Mouse (Mus musculus) cerebellum, postnatal 14 days (tissue): ENCODE data around the gene Slc24a2.

Experiments used
- DNase-seq, 2 experiments: peaks; one replicate each; pipeline ENCODE4 v3.0.0; 2021; ENCODE audit warnings: mixed read lengths in 2 of 2

The Slc24a2 gene

GRCm38 (mm10) chr4:87115726-87116125, 114.6 kb downstream of the Slc24a2 start:
- no peak for DNase-seq

- no peak for DNase-seq
Observed at GRCm38 (mm10) chr4:87109331-87110059, 120.8 kb downstream of the Slc24a2 start.

- no peak for DNase-seq
Observed at GRCm38 (mm10) chr4:87100936-87101335, 129.3 kb downstream of the Slc24a2 start.

GRCm38 (mm10) chr4:87096186-87096585, 134.1 kb downstream of the Slc24a2 start:
- peak; percentile 83 to 85 for DNase-seq

GRCm38 (mm10) chr4:87093612-87094011, 136.7 kb downstream of the Slc24a2 start:
- DNase-seq, result no peak

- no peak for DNase-seq
Observed at GRCm38 (mm10) chr4:87090841-87091240, 139.4 kb downstream of the Slc24a2 start.

GRCm38 (mm10) chr4:87088713-87089112, 141.6 kb downstream of the Slc24a2 start:
- peak; percentile 81 for DNase-seq

GRCm38 (mm10) chr4:87087597-87087996, 142.7 kb downstream of the Slc24a2 start:
- no peak for DNase-seq

- no peak for DNase-seq
Observed at GRCm38 (mm10) chr4:87086933-87087577, 143.2 kb downstream of the Slc24a2 start.

GRCm38 (mm10) chr4:87081321-87081720, 149.0 kb downstream of the Slc24a2 start:
- DNase-seq, result no peak

GRCm38 (mm10) chr4:87079305-87079704, 151.0 kb downstream of the Slc24a2 start:
- DNase-seq, result no peak

- no peak for DNase-seq
Observed at GRCm38 (mm10) chr4:87078726-87079125, 151.6 kb downstream of the Slc24a2 start.

- no peak for DNase-seq
Observed at GRCm38 (mm10) chr4:87075761-87076160, 154.5 kb downstream of the Slc24a2 start.

- no peak for DNase-seq
Observed at GRCm38 (mm10) chr4:87068121-87068520, 162.2 kb downstream of the Slc24a2 start.

- no peak for DNase-seq
Observed at GRCm38 (mm10) chr4:87065227-87065626, 165.1 kb downstream of the Slc24a2 start.

- DNase-seq, result no peak
Observed at GRCm38 (mm10) chr4:87064561-87064960, 165.7 kb downstream of the Slc24a2 start.

- DNase-seq, result peak; percentile 43 to 70
Observed at GRCm38 (mm10) chr4:87062771-87063253, 167.5 kb downstream of the Slc24a2 start.

GRCm38 (mm10) chr4:87061696-87062095, 168.6 kb downstream of the Slc24a2 start:
- DNase-seq, result peak in 1 of 2 experiments; percentile 52

- DNase-seq, result no peak
Observed at GRCm38 (mm10) chr4:87057572-87057971, 172.7 kb downstream of the Slc24a2 start.

- no peak for DNase-seq
Observed at GRCm38 (mm10) chr4:87055768-87056167, 174.5 kb downstream of the Slc24a2 start.

GRCm38 (mm10) chr4:87052881-87053280, 177.4 kb downstream of the Slc24a2 start:
- DNase-seq, result no peak

GRCm38 (mm10) chr4:87049061-87049460, 181.2 kb downstream of the Slc24a2 start:
- DNase-seq, result no peak

- no peak for DNase-seq
Observed at GRCm38 (mm10) chr4:87047131-87047530, 183.1 kb downstream of the Slc24a2 start.

GRCm38 (mm10) chr4:87043296-87043695, 187.0 kb downstream of the Slc24a2 start:
- DNase-seq, result no peak
